Mouse (Mus musculus): ENCODE results near the gene Rbm39.
"Not testable (repeated sequence)": the region's sequence is repeated elsewhere in the genome, so short reads cannot be mapped to it uniquely, and the experiment has no call there.

- TF ChIP-seq POLR2A (IDR thresholded peaks at IDR 0.05; ENCODE audit: borderline replicate concordance, extremely low read depth, insufficient read depth, insufficient read length, poor library complexity, severe bottlenecking); CTCF (IDR thresholded peaks at IDR 0.05; ENCODE audit: borderline replicate concordance, extremely low read depth, insufficient read depth, insufficient read length): not testable (repeated sequence)
Measured at GRCm38 (mm10) chr2:156112080-156112423, 68.0 kb downstream of the Rbm39 start.
